Mouse (Mus musculus) ES-Bruce4 (cell line): ENCODE results near the gene Tssk4. TPM values are rescaled to one million over a fixed set of nuclear protein-coding genes. Genes with fewer than 3 reads are reported as not detected.

Experiments
- H3K27ac ChIP-seq: 2 replicates; pipeline ENCODE4 v1.5.1; 2012; ENCODE audit warnings: low read length, inconsistent platforms; ENCODE audit not compliant: insufficient read depth
- H3K27me3 ChIP-seq: 2 replicates; pipeline ENCODE4 v1.6.1; 2012; ENCODE audit warnings: mild to moderate bottlenecking, low read length, inconsistent platforms; ENCODE audit not compliant: control insufficient read depth, poor library complexity, insufficient read depth, severe bottlenecking
- H3K36me3 ChIP-seq: 2 replicates; pipeline ENCODE4 v1.6.1; 2012; ENCODE audit warnings: inconsistent platforms, mild to moderate bottlenecking, low read length, moderate library complexity; ENCODE audit not compliant: control insufficient read depth, poor library complexity, insufficient read depth, severe bottlenecking
- H3K4me1 ChIP-seq: one replicate; pipeline ENCODE4 v1.8.1; 2011; ENCODE audit warnings: low read length; ENCODE audit not compliant: control insufficient read depth, insufficient read depth
- H3K4me3 ChIP-seq: 2 replicates; pipeline ENCODE4 v1.5.1; 2011; ENCODE audit warnings: low read depth, mild to moderate bottlenecking, low read length
- H3K9ac ChIP-seq: 2 replicates; pipeline ENCODE4 v1.6.1; 2012; ENCODE audit warnings: low read depth, mild to moderate bottlenecking, inconsistent platforms; ENCODE audit not compliant: poor library complexity, severe bottlenecking
- H3K9me3 ChIP-seq: replicated peaks from 2 replicates; pipeline ENCODE4 v1.6.1; 2012; ENCODE audit warnings: mild to moderate bottlenecking, low read length, inconsistent platforms; ENCODE audit not compliant: control insufficient read depth, poor library complexity, insufficient read depth, severe bottlenecking
- CTCF ChIP-seq: IDR thresholded peaks from one replicate; pipeline ENCODE4 v1.8.1; 2011; ENCODE audit warnings: low read depth, low read length
- EP300 ChIP-seq: IDR thresholded peaks from 2 replicates; pipeline ENCODE4 v1.6.1; 2011; ENCODE audit warnings: low read depth, low read length; ENCODE audit not compliant: insufficient read depth
- POLR2A ChIP-seq: IDR thresholded peaks from one replicate; pipeline ENCODE4 v1.8.1; 2011; ENCODE audit warnings: low read length; ENCODE audit not compliant: insufficient read depth
- polyA plus RNA-seq: library from polyadenylated mRNA; stranded (reverse); fragments of >200 nt; gene quantifications from 2 replicates; pipeline ENCODE4 v1.2.4, GENCODE M21; 2011; ENCODE audit warnings: low read depth; ENCODE audit not compliant: missing spikeins, insufficient read depth, insufficient read length

The Tssk4 gene
- polyA plus RNA-seq, 1 experiment = not detected

- Histone ChIP-seq H3K36me3 (peaks cover 3% of the 10 kb centered on the region), H3K9ac (no peak overlapping the region), H3K4me3 (no peak overlapping the region), H3K9me3 (no peaks in the 10 kb centered on the region), H3K27ac (no peak overlapping the region), H3K4me1 (peaks cover 2% of the 10 kb centered on the region), H3K27me3 (no peaks in the 10 kb centered on the region)
- no peak for TF ChIP-seq POLR2A
- no peak for TF ChIP-seq EP300
- no peak for TF ChIP-seq CTCF
Measured at GRCm38 (mm10) chr14:55640816-55641215, 9.2 kb upstream of the Tssk4 start.

GRCm38 (mm10) chr14:55641291-55641690 is 8.7 kb upstream of the Tssk4 start:
- Histone ChIP-seq H3K4me1 (peaks cover 2% of the 10 kb centered on the region), H3K27me3 (no peaks in the 10 kb centered on the region), H3K36me3 (peaks cover 3% of the 10 kb centered on the region), H3K9me3 (no peaks in the 10 kb centered on the region), H3K4me3 (no peak overlapping the region), H3K27ac (no peak overlapping the region), H3K9ac (no peak overlapping the region)
- TF ChIP-seq CTCF = no peak
- no peak for TF ChIP-seq EP300
- TF ChIP-seq POLR2A = no peak

GRCm38 (mm10) chr14:55642679-55643059 is 7.3 kb upstream of the Tssk4 start:
- Histone ChIP-seq H3K9ac (peak overlapping the region; percentile 91), H3K27me3 (no peaks in the 10 kb centered on the region), H3K36me3 (peaks cover 3% of the 10 kb centered on the region), H3K4me3 (peak overlapping the region; percentile 84), H3K9me3 (no peaks in the 10 kb centered on the region), H3K27ac (no peak overlapping the region), H3K4me1 (peaks cover 2% of the 10 kb centered on the region)
- TF ChIP-seq CTCF (no peak), POLR2A (no peak), EP300 (no peak)

GRCm38 (mm10) chr14:55643060-55643907 is 6.7 kb upstream of the Tssk4 start, which contains the start of gene Tm9sf1:
TSS of gene Tm9sf1 (minus strand) at chr14:55643806.
- Histone ChIP-seq H3K36me3 (peaks cover 3% of the 10 kb centered on the region), H3K4me3 (peak within 1 kb of the TSS; percentile 84), H3K27ac (no peak within 1 kb of the TSS), H3K27me3 (no peaks in the 10 kb centered on the region), H3K4me1 (peaks cover 2% of the 10 kb centered on the region), H3K9me3 (no peaks in the 10 kb centered on the region), H3K9ac (peak within 1 kb of the TSS; percentile 91)
- peak; percentile 13 for TF ChIP-seq POLR2A
- no peak for TF ChIP-seq EP300
- TF ChIP-seq CTCF = no peak

GRCm38 (mm10) chr14:55644261-55644888 is 5.6 kb upstream of the Tssk4 start:
- no peak overlapping the region for H3K27ac ChIP-seq
- peak overlapping the region; percentile 84 for H3K4me3 ChIP-seq
- H3K27me3 ChIP-seq = no peaks in the 10 kb centered on the region
- H3K9ac ChIP-seq = peak overlapping the region; percentile 91
- peaks cover 3% of the 10 kb centered on the region for H3K36me3 ChIP-seq
- H3K9me3 ChIP-seq = no peaks in the 10 kb centered on the region
- peaks cover 2% of the 10 kb centered on the region for H3K4me1 ChIP-seq
- TF ChIP-seq EP300 = no peak
- no peak for TF ChIP-seq CTCF
- TF ChIP-seq POLR2A = no peak

- no peak overlapping the region for H3K27ac ChIP-seq
- H3K9ac ChIP-seq = no peak overlapping the region
- no peaks in the 10 kb centered on the region for H3K36me3 ChIP-seq
- H3K4me1 ChIP-seq = no peaks in the 10 kb centered on the region
- H3K9me3 ChIP-seq = no peaks in the 10 kb centered on the region
- no peaks in the 10 kb centered on the region for H3K27me3 ChIP-seq
- H3K4me3 ChIP-seq = no peak overlapping the region
- TF ChIP-seq CTCF (no peak), POLR2A (no peak), EP300 (no peak)
Measured at GRCm38 (mm10) chr14:55651528-55651927, 1.5 kb downstream of the Tssk4 start.
